Mouse (Mus musculus): Measurements from ENCODE around the gene Grb2.

DNA sequence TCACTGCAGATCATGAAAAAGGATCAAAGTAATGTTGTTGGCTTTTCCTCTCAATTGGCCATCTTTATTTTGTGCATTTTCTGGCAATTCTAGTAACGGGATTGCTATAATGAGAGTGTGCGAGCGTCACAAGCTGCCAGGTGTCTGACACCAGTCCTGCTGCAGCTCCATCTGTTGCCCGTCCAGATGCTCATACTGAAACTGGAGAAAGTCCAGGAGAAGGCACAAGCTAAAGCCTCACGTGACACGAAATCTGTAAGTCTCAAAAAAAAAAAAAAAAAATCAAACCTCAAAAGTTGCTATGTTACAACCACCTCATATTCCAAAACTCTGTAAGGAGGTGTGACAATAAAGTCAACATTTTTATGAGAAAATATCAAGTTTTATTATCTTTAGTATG lies 29.5 kb downstream of the Grb2 start:
- TF ChIP-seq CTCF (IDR thresholded peaks at IDR 0.05; ENCODE audit: borderline replicate concordance, control insufficient read depth, extremely low read depth, insufficient read depth, low read length, poor library complexity), result no peak
- TF ChIP-seq POLR2A (IDR thresholded peaks at IDR 0.05; ENCODE audit: control insufficient read depth, extremely low read depth, insufficient read depth, low read length, poor library complexity), result no peak
